Mouse (Mus musculus) layer of hippocampus, postnatal 10 days (tissue): ENCODE data around the gene Ccser1. TPM values are rescaled to one million over a fixed set of nuclear protein-coding genes. Genes with fewer than 3 reads are reported as not detected.

Source experiments
- DNase-seq, 2 experiments: peaks; one replicate each; pipeline ENCODE4 v3.0.0; 2021; ENCODE audit warnings: low spot score in 2 of 2
- total RNA-seq, 2 experiments: library from RNA; stranded (reverse); gene quantifications; 2 replicates each; pipeline ENCODE4 v1.2.3; 2021

Ccser1 gene
- total RNA-seq, 2 experiments from 2014 or later, result 38.8 to 44.3 TPM

DNA sequence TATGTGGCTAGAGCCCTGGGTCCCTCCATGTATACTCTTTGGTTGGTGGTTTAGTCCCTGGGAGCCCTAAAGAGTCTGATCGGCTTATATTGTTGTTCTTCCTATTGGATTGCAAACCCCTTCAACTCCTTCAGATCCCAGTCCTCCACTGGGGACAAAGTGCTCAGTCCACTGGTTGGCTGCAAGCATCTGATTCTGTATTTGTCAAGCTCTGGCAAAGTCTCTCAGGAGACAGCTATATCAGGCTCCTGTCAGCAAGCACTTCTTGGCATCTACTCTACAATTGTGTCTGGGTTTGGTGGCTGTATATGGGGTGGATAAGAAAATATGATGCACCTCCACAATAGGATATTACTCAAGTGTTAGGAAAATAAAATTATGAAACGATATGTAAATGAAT is 1187.7 kb downstream of the Ccser1 start:
- no peak for DNase-seq
